Mouse (Mus musculus) skeletal muscle tissue, adult 2 months (tissue): Measurements from ENCODE around the gene Hoxa2.
A peak's percentile ranks its signal among the peaks of the same experiment; 100 is the strongest.

Experiments
- DNase-seq: peaks from one replicate; pipeline ENCODE4 v3.0.0-alpha.2; 2012; ENCODE audit warnings: low read depth, low spot score

Gene Hoxa2

GRCm38 (mm10) chr6:52164626-52165440 is at the start of gene Hoxa2:
Hoxa2 (minus strand) TSS chr6:52164831.
- no peak for DNase-seq

- no peak for DNase-seq
These were observed 49.6 kb upstream of the Hoxa2 start for GRCm38 (mm10) chr6:52214271-52214670.

- DNase-seq: peak; percentile 82
These were observed 48.7 kb upstream of the Hoxa2 start, which contains the start of the genes Hoxa3 and Gm28308 for GRCm38 (mm10) chr6:52213119-52213986. Hoxa3 (minus strand) TSS chr6:52213336. Gm28308 (minus strand) TSS chr6:52213339.

DNA sequence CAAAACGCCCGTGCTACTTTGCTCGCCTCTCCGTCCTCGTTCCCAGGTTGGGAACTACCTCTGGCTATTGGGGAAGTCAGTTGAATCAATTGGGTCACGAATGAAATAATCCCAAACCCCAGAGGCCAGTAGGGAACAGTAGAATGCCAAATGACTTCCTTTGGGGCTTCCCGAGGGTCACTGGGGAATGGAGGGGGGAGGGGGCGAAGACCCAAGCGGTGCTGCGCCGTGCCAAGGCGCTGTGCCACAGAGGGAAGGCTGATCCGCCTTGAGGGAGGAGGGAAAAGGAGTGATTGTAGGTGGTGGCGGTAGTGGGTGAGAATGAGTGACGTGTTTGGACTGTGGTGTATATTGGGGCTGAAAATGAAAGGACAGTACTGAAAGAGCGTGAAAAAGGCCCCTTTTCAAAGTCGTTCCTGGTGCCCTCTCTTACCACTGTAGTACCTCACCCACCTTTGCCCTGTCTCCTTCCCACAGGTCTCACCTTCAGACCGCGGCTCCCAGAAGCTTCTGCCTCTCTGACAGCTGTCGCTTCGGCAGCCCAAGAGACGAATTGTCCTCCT is 48.0 kb upstream of the Hoxa2 start:
- no peak for DNase-seq

DNA sequence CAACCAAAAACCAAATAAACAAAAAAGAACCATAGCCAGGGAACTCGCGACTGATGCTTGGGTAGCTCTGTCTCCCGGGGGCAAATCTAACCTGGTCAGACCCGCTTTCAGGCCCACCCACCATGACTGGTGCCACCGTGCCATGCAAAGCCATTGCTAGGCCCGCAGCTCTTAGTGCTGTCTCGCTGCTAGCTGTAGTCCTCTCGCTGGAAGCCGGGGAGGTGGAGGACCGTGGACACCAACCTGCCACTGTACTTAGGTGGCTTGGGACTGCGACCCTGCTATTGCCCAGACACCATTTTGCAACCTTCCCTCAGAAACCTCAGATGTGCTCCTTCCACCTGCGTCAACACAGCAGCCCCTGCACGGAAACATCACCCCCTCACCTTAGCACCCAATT is 47.3 kb upstream of the Hoxa2 start:
- no peak for DNase-seq

DNA sequence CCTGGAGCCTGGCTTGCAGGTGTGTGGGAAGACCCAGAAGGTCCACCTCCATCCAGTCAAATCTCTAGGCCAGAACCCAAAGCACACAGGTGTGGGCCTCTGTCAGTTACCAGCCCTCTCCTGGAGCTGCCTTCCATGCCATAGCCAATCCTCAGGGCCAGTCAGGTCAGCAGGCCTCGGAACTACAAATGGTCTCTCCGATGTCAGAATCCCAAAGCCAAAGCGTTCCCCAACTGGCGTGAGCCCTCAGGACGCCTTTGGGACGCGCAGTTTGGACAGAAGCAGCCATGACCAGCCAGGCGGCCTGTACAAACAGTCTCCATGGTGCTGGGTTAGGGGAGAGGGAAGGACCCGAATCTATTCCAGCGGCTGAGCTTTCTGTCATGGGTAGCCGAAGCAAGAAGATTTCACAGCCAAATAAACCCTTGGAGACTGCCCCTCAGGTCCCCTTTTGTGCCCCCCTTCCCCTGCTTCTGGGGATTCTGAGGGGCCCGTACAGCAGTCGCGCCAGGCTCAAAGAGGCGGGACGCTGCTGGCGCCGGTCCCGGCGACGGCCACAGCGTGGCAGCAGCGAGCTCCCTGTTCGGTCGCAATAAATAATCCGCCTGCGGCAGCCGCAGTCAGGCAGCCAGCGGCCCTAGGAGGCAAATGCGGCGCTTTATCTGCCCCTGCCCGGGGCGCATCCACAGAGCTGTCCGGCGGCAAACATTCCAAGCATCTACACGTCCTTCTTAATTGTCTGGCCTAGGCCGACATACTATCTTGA is 46.7 kb upstream of the Hoxa2 start:
- peak; percentile 77 for DNase-seq

DNA sequence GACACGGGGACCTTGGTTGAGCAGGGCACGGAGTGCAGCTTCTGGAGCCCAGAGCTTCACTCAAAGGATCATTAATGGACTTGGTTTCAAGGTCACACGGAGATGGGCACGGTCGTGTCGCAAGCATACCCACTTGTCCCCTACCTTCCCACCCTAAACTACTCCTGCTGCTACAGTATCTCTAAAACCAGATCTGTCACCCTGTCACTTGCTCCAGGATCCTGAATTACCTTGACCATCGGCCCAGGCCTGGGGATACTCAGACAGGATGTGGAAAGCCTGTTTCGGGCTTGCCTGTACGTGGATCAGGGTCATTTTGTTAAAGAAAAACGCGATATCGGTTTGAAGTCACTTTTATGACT is 45.0 kb upstream of the Hoxa2 start:
- no peak for DNase-seq

- no peak for DNase-seq
These were observed 44.4 kb upstream of the Hoxa2 start for GRCm38 (mm10) chr6:52208868-52209684.

GRCm38 (mm10) chr6:52208072-52208867 is 43.6 kb upstream of the Hoxa2 start, which contains the start of gene Hoxa6:
Hoxa6 (minus strand) TSS chr6:52208722.
- no peak for DNase-seq

DNA sequence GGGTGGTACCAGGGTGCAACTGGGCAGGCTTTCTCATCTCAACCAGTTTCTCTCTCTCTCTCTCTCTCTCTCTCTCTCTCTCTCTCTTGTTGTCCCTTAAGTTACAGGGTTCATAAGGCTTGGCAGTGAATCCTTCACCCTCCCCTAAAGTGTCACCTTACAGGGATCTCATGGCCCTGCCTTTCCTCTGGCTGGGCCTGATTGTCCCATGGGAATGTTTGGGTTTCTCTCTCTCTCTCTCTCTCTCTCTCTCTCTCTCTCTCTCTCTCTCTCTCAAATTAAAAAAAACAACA is 43.0 kb upstream of the Hoxa2 start:
- no peak for DNase-seq

GRCm38 (mm10) chr6:52206882-52207683 is 42.5 kb upstream of the Hoxa2 start:
- DNase-seq: no peak

DNA sequence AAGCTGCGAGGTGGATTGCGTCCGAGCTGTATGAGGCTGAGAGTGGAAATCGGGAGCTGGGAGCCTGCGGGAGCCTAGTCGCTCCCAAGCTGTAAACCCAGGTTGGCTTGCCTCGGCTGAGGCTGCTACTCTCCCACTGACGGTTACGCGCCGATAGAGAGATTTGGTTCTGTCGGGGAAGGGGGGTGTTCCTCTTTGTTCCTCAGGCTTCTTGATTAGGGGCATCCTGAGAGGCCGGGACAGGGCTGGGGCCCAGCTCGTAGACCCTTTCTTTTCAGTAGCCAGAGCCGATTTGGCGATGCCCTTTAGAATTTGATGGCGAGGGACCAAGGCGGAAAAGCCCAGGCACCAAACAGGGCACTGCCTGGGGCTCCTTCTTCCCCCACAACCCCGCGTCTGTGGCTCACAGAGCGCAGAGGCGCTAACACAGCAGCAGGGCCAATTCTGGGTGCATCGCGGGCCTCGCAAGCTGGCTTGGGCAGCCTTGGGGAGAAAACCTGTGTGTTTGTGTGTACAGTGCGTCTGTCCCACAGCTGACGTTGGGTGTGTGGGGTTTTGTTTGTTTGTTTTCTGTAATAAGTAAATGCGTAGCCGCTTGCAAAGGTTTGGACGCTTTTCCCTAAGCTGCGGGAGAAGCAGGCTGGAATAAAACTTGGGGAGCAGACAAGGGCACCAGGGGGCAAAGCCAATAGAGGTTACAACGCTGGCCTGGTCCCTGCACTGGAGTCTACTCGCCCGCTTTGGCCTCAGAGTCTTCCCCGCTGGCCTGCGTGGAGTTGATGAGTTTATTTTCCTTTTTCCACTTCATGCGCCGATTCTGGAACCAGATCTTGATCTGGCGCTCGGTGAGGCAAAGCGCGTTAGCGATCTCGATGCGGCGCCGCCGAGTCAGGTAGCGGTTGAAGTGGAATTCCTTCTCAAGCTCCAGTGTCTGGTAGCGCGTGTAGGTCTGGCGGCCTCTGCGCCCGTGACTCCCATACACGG is 41.3 kb upstream of the Hoxa2 start:
- no peak for DNase-seq

GRCm38 (mm10) chr6:52205221-52205620 is 40.6 kb upstream of the Hoxa2 start:
- DNase-seq: no peak

- peak; percentile 84 for DNase-seq
These were observed 39.6 kb upstream of the Hoxa2 start, which contains the start of gene Hoxa5 for GRCm38 (mm10) chr6:52204050-52204752. Hoxa5 (minus strand) TSS chr6:52204587.

DNA sequence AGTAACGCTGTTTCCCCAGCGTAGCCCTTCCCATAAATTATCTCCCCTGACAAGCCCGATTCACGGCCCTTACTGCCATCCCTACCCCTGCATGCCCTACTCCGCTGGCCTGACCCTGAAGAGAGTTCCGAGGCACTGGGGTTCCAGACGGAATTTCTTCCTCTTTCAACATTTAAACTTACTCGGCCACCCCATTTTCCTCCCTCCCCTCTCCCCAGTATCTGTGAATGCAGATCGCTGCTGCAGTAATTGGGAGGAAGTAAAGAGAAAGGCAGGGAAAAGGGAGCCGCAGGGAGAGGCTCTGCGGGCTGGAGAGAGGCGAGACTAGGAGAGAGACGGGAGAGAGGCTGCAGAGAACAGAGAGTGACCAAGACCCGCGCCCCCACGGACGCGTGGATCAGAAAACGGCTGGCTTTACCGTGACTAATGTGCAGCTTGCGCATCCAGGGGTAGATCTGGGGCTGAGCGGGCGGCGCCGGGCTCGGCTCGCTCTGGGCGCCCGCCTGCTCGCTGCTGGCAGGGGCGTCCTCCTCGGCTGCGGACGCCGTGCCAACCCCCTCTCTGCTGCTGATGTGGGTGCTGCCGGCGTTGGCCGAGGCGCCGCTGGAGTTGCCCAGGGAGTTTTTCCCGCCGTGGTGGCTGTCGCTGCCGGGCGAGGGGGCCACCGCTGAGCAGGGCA is 38.9 kb upstream of the Hoxa2 start:
- DNase-seq: no peak

DNA sequence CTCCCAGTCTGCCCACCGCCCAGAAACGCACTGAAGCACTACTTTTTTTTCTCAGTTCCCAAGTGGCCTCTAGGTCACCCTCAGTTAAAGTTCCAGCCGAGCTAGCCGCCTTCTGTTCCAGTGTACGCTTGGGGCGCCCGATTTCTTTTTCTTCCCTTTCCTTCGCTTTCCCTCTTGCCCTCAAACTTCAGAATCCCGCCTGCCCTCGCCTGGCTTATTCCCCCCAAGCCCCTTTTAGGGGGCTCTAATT is 38.4 kb upstream of the Hoxa2 start:
- no peak for DNase-seq
